Mouse (Mus musculus) adrenal gland, adult 2 months (tissue): ENCODE data around the gene Skap2. TPM values are rescaled to one million over a fixed set of nuclear protein-coding genes. Genes with fewer than 3 reads are reported as not detected.

Experiments used
- DNase-seq: peaks from one replicate; pipeline ENCODE4 v3.0.0; 2021
- long read RNA-seq: library from polyadenylated mRNA; stranded (forward); transcript quantifications from one replicate; pipeline ENCODE4 v2.0.0, GENCODE M21; 2021
- polyA plus RNA-seq: library from polyadenylated mRNA; depleted of rRNA; stranded (reverse); fragments of >200 nt; gene quantifications from 2 replicates; pipeline ENCODE4 v1.2.3, GENCODE M21; 2012; rRNA removed
- total RNA-seq, 2 experiments: library from RNA; stranded (reverse); gene quantifications; 2 replicates each; pipeline ENCODE4 v1.2.3; 2021

Skap2 gene
- total RNA-seq (10 to 100 TPM; 45.6 to 57.5 TPM), polyA plus RNA-seq (2.9 and 3.5 TPM in 2 replicates)
- long read RNA-seq, transcript Skap2-205 (13 exons, 3,382 nt) = major isoform, 50 of 58 reads
- long read RNA-seq, partial matches to known transcripts = 0 of 58 reads
- long read RNA-seq, other reads (novel, unspliced or antisense) = 7 of 58 reads

GRCm38 (mm10) chr6:52012409-52013244 lies at the start of gene Skap2:
Gene Skap2, minus strand, starts transcription at chr6:52012549.
- peak; percentile 100 for DNase-seq

DNA sequence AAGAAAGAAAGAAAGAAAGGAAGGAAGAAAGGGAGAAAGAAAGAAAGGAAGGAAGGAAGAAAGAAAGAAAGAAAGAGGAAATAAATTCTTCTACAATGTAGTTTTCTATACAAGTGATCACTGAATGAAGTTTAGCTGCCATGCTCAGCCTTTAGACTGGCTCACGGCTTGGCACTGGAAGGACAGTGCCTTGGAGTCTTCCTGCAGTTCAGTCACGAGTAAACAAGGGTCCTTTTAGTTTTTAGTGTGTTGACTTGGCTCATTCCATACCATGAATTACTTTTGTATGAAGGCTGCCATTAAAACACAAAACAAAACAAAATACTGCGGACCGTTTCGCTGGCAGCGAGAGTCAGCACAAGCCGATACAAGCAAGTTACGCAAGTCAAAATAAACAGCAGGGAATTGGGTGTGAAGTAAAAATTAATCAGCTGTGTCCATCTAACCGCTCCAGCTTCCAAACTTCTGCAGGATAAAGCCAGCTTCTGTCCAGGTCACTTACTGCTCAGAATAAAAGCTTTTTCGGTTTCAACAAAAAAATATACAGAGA lies 46.6 kb upstream of the Skap2 start:
- DNase-seq = no peak

- no peak for DNase-seq
Observed at GRCm38 (mm10) chr6:52058120-52058519, 45.8 kb upstream of the Skap2 start.

GRCm38 (mm10) chr6:52053567-52054561 lies 41.5 kb upstream of the Skap2 start:
- no peak for DNase-seq

- no peak for DNase-seq
Observed at GRCm38 (mm10) chr6:52050062-52050461, 37.7 kb upstream of the Skap2 start.

GRCm38 (mm10) chr6:52045517-52045916 lies 33.2 kb upstream of the Skap2 start:
- peak; percentile 38 for DNase-seq

- no peak for DNase-seq
Observed at GRCm38 (mm10) chr6:52036077-52036476, 23.7 kb upstream of the Skap2 start.

GRCm38 (mm10) chr6:52031181-52031580 lies 18.8 kb upstream of the Skap2 start:
- peak; percentile 54 for DNase-seq

DNA sequence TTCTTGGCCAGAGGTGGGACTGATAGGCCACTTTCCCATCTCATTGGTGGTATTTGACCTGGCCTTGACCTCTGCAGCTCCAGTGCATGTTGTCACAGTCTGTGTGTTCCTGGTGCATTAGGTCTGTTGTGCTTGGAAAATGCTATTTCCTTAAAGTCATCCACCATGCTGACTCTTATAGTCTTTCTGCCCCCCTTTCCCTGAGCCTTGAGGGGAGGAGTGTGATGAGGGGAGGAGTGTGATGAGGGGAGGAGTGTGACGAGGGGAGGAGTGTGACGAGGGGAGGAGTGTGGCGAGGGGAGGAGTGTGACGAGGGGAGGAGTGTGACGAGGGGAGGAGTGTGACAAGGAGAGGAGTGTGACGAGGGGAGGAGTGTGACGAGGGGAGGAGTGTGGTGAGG lies 15.8 kb upstream of the Skap2 start:
- DNase-seq = no peak

- DNase-seq = no peak
Observed at GRCm38 (mm10) chr6:52027181-52027580, 14.8 kb upstream of the Skap2 start.

DNA sequence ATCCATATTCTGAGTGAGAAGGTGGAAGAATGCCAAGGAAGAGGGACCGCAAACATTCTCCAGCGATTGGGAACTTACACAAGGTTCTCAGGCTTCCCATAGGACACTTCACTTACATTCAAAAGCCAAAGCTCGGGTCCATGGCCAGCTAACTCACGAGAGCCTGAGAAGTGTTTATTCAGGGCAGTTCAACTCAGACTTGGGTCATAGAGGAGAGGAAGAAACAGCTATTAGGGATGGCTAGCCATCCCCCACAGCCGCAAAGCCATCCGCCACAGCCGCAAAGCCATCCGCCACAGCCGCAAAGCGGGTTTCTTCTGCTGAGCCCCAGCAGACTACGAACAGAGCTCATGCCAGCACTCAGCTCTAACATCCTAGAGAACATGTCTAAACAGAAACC lies 13.9 kb upstream of the Skap2 start:
- no peak for DNase-seq

DNA sequence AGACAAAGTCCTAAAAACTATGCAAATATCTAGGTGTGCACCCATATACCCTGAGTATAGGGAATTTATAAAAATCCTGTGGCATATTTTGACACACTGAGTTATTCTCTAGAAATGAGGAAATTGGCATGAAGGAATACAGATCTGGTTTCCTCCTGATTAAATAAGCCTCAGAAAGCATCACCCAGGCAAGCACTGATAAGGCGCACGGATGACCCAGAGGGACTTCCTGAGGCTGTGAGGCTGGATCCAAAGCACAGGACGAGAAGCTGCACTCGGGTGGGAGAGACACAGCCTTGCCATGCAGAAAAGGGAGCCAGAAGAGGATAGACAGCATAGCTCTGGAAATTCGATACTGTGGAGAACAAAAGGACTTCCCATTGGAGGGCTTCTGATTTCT lies 12.4 kb upstream of the Skap2 start:
- no peak for DNase-seq

DNA sequence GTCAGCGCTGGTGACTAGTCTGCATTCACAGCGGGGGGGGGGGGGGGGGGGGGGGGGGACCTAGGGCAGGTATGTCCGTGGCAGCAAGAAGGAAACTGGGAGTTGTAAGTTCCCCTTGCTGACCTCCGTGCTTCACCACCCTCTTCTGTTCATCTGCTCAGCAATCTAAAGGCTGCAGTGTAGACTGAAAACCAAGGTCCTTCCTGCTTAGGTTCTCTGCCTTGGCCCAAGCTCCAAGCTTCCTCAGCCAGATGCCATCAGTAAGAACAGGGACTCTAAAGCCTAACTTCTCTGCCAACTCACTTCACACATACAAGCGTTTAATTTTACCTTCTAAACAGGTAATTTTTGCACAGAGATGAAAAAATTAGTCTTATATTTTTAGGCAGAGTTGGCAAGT lies 10.0 kb upstream of the Skap2 start:
- no peak for DNase-seq

- DNase-seq = no peak
Observed at GRCm38 (mm10) chr6:52020276-52020675, 7.9 kb upstream of the Skap2 start.

GRCm38 (mm10) chr6:52013245-52013945 lies 1.0 kb upstream of the Skap2 start:
- no peak for DNase-seq

DNA sequence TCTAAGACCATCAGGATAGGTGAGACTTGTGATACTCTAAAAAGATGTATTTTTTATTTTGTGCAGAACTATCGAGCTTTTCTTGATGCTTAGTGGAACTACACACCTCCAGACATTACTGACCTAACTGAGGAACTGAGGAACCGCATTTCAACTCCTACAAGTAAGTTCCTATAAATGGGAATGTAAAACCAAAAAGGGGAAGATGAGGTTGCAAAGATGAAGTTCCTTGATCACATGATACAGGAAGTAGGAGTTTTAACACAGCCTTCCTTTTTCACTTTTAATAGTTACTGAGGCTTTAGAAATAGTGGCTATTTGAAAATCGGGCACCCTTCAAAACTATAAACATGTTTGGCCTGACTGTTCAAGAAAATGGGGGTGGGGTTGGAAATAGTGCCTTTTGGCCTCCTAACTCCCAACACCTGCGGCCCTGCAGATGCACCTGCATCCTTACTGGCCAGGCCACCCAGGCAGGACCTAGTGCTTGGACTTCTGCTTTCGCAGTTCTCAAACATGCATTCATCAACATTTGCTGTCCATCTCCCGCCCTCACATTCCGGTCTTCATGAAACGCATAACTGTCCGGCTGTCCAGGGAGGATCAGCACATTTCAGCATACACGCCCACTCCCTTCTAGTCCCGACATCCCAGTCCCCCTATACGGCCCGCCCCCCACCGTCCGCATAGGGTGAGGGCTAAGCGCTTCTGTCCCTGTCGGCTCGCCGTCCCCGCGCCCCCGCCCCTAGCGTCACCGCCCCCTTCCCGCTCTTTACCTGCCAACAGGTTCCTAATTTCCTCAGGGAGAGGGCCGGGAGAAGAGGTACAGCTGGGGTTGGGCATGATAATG lies 565 bp downstream of the Skap2 start:
- no peak for DNase-seq

DNA sequence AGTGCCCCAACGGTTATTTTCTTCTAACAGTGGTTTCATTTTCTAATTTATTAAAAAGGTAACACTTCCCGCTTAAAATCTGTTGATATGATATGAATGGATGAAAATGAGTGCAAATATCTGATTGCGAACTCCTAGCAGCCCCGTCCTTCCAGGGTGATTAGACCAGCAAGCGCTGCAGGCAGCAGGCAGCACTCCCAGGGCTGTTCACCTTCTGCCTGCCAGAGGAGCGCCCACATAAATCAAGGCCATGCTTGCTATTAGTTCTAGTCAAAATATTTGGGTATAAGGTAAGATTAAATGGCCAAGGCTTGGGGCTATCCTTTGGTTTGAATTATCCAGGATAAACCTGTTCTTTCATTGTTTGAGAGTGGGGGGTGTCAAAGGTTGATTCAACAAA lies 3.0 kb downstream of the Skap2 start:
- no peak for DNase-seq

- DNase-seq = no peak
Observed at GRCm38 (mm10) chr6:52008757-52009156, 3.6 kb downstream of the Skap2 start.

DNA sequence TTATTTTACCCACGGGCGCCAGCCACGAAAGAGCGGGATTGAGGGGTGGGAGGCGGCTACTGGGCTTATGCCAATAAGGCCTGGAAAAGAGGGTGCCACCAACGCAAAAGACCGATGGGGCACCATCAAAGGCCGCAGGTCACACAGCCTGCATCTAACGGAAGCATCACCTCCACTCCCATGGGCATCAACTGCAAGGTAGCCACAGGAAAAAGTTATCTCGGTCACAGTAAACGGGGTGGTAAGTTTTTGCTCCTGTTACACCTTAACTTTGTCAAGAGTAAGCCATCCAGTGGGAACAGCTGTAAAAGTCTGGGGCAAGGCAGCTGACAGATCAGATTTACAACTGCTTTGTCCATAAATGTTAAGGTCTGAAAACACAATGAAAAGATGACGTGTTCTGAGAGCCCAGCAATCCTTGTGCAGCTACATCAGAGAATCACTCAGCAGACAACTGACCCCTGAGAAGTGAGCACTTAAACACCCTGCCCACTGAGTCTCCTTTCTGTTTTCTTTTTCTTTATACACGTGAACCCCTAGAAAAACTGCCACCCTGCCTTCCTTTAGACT lies 5.6 kb downstream of the Skap2 start:
- DNase-seq = peak; percentile 39

DNA sequence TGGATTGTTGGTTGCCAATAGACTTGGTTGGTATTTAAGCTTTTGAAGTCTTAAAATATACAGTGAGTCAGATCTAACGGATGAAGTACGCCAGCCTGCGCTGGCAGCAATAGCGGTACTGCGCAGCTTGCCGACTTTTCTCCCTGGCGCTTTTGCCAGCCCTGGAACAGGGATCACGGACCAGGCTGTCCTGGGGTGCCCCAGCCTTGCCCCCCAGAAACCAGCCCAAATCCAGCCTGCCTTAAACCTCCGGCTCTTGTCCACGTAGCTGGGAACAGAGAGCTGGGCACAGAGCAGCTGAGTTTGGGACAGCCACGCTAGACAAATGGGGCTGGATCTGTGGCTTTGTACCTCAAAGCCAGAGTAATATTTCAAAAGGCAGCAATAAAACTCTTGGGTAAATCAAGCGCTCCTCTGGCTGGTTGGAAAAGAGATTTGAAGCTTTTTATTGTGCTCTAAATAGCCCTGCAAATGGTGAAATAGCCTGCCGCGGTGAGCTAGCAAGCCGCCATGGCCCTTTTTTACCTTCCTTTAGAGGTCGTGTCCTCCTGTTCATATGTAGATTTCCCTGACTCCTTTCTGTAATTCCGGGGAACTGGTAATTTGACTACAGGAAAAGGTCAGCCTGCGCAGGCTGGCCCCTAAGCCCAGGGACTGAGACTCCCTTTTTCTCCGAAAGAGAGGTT lies 6.2 kb downstream of the Skap2 start:
- DNase-seq = peak; percentile 73
